Mouse (Mus musculus) cerebellum, adult 2 months (tissue): Measurements from ENCODE around the gene Hip1r.

Source experiments
- CTCF ChIP-seq: fragments of 200-500 bp; IDR thresholded peaks from 2 replicates; pipeline ENCODE4 v1.5.1; 2011; ENCODE audit warnings: low read depth, mild to moderate bottlenecking, control low read depth, low read length, moderate library complexity, borderline replicate concordance; ENCODE audit not compliant: insufficient read depth
- POLR2A ChIP-seq: fragments of 200-500 bp; IDR thresholded peaks from 2 replicates; pipeline ENCODE4 v1.6.1; 2011; ENCODE audit warnings: low read length, control low read depth, borderline replicate concordance; ENCODE audit not compliant: insufficient read depth

GRCm38 (mm10) chr5:124025146-124025545 is 51.7 kb downstream of the Hip1r start:
- TF ChIP-seq CTCF (no peak), POLR2A (no peak)
